Mouse (Mus musculus) adrenal gland, postnatal 25 days (tissue): ENCODE results near the gene Grid2. TPM values are rescaled to one million over a fixed set of nuclear protein-coding genes. Genes with fewer than 3 reads are reported as not detected.
"Not testable (repeated sequence)": the region's sequence is repeated elsewhere in the genome, so short reads cannot be mapped to it uniquely, and the experiment has no call there.

Experiments
- DNase-seq: peaks from one replicate; pipeline ENCODE4 v3.0.0; 2021; ENCODE audit warnings: mixed read lengths
- long read RNA-seq: library from polyadenylated mRNA; stranded (forward); transcript quantifications from one replicate; pipeline ENCODE4 v2.0.0, GENCODE M21; 2021
- total RNA-seq: library from RNA; stranded (reverse); gene quantifications from 2 replicates; pipeline ENCODE4 v1.2.3, GENCODE M21; 2021

Gene Grid2
- 0.06 and 0.57 TPM in 2 replicates for total RNA-seq
- long read RNA-seq = 0 reads

GRCm38 (mm10) chr6:63255826-63256555 lies at the start of gene Grid2:
TSS of gene Grid2 (plus strand) at chr6:63255876.
- peak; percentile 17 for DNase-seq

GRCm38 (mm10) chr6:63250738-63251137 lies 4.9 kb upstream of the Grid2 start:
- no peak for DNase-seq

- DNase-seq = peak; percentile 6
These were observed 1.1 kb downstream of the Grid2 start for GRCm38 (mm10) chr6:63256556-63257405.

GRCm38 (mm10) chr6:63257406-63257845 lies 1.8 kb downstream of the Grid2 start:
- peak; percentile 12 for DNase-seq

- DNase-seq = peak; percentile 1
These were observed 2.2 kb downstream of the Grid2 start for GRCm38 (mm10) chr6:63257876-63258275.

- no peak for DNase-seq
These were observed 4.1 kb downstream of the Grid2 start for GRCm38 (mm10) chr6:63259764-63260163.

- DNase-seq = no peak
These were observed 28.7 kb downstream of the Grid2 start for GRCm38 (mm10) chr6:63284419-63284818.

GRCm38 (mm10) chr6:63342438-63343004 lies 86.8 kb downstream of the Grid2 start:
- DNase-seq = no peak

- no peak for DNase-seq
These were observed 91.3 kb downstream of the Grid2 start for GRCm38 (mm10) chr6:63347015-63347414.

- no peak for DNase-seq
These were observed 125.5 kb downstream of the Grid2 start for GRCm38 (mm10) chr6:63381061-63381611.

GRCm38 (mm10) chr6:63401698-63402097 lies 146.0 kb downstream of the Grid2 start:
- DNase-seq = no peak

- DNase-seq = no peak
These were observed 161.9 kb downstream of the Grid2 start for GRCm38 (mm10) chr6:63417534-63417933.

- DNase-seq = no peak
These were observed 177.1 kb downstream of the Grid2 start for GRCm38 (mm10) chr6:63432751-63433150.

GRCm38 (mm10) chr6:63448175-63448574 lies 192.5 kb downstream of the Grid2 start:
- DNase-seq = no peak

- DNase-seq = no peak
These were observed 226.5 kb downstream of the Grid2 start for GRCm38 (mm10) chr6:63482141-63482540.

GRCm38 (mm10) chr6:63515016-63515415 lies 259.3 kb downstream of the Grid2 start:
- DNase-seq = no peak

GRCm38 (mm10) chr6:63515957-63516356 lies 260.3 kb downstream of the Grid2 start:
- DNase-seq = no peak

- no peak for DNase-seq
These were observed 276.1 kb downstream of the Grid2 start for GRCm38 (mm10) chr6:63531751-63532150.

GRCm38 (mm10) chr6:63532901-63533300 lies 277.2 kb downstream of the Grid2 start:
- no peak for DNase-seq

- DNase-seq = no peak
These were observed 292.1 kb downstream of the Grid2 start for GRCm38 (mm10) chr6:63547741-63548140.

GRCm38 (mm10) chr6:63568741-63569140 lies 313.1 kb downstream of the Grid2 start:
- DNase-seq = not testable (repeated sequence)

GRCm38 (mm10) chr6:63590681-63591080 lies 335.0 kb downstream of the Grid2 start:
- DNase-seq = no peak

GRCm38 (mm10) chr6:63609570-63609969 lies 353.9 kb downstream of the Grid2 start:
- DNase-seq = no peak
